Mouse (Mus musculus) heart, adult 8-10 months (tissue): Measurements from ENCODE around the gene Lsamp. TPM values are rescaled to one million over a fixed set of nuclear protein-coding genes. Genes with fewer than 3 reads are reported as not detected.

Experiments
- DNase-seq: peaks from one replicate; pipeline ENCODE4 v3.0.0; 2022; ENCODE audit warnings: low spot score
- total RNA-seq, 4 experiments: library from RNA; stranded (reverse); gene quantifications; 2 replicates each; pipeline ENCODE4 v1.2.4; 2022

The Lsamp gene
- total RNA-seq, 4 experiments from 2014 or later, result 1.0 to 2.0 (median 1.4) TPM

- DNase-seq, result no peak
Measured at GRCm38 (mm10) chr16:42033449-42033848, 2049.3 kb downstream of the Lsamp start.

DNA sequence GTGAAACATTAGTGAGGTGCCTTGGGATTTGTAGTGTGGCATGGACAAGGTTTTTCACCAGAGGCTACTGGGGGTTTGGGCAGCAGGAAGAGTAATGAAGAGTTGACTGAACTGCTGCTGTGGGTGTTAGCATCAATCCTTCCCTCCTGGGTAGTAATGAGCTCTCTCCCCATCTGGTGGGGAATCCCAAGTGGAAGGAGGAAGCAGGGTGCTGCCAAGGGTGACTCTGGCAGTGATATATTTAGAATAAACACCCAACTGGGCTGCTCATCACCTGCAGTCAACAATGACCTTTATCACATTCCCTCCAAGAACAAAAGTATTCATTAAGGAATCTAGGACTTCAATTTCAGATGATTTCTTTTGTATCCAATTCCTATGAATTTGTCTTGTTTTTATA is 2064.0 kb downstream of the Lsamp start:
- no peak for DNase-seq

DNA sequence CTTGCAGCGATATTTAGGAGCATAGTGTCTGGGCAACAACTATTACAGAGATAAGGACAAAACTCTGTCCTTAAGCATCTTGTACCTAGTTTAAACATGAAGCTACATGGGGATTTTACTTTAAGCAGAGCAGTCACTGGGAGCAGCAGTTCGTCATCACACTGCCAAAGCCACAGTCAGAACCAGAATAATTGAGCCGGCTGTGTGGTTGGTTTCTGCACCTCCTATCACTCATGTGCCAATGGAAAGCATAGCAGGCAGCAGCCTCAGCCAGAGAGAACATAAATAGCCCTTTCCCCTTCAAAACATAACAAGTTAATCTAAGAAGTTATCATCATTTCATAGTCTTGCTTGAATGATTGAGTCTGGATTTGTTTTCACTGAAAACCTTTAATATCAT is 2075.8 kb downstream of the Lsamp start:
- no peak for DNase-seq

DNA sequence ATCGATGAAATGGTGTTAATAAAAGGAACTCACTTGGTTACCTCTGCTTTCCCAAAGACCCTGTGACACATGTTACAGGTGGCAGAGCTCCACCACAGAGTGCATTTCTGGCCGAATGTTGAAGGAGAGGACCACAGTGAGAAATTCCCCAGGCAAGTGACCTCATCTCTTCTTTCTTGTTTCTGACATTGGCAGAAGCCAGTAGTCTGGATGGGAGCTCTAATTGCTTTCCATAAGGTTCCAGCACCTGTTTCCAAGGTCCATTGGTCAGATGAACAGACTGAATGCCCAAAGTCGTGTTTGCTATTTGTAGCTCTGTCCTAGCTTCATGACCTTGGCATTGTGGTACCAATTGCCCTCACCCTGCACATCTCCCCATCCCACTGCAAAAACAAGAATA is 2090.2 kb downstream of the Lsamp start:
- no peak for DNase-seq

DNA sequence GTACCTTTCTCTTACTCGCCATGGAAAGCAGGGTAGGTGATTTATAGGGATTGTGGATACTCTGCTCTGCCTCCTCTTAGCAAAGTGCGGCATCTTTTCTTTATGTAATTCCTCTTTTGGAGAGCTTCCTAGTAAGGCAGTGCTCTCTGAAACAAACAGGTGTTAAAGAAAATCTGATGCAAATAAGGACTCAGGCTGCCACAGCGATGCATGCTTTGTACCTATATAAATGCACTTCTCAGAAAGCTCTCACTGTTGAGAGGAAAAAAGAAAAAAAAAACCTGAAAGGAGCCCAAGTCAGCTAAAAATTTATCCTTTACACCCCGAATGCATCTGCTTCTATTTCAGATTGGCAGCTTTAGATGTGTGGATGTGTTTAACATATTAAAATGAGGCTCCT is 2095.4 kb downstream of the Lsamp start:
- no peak for DNase-seq

DNA sequence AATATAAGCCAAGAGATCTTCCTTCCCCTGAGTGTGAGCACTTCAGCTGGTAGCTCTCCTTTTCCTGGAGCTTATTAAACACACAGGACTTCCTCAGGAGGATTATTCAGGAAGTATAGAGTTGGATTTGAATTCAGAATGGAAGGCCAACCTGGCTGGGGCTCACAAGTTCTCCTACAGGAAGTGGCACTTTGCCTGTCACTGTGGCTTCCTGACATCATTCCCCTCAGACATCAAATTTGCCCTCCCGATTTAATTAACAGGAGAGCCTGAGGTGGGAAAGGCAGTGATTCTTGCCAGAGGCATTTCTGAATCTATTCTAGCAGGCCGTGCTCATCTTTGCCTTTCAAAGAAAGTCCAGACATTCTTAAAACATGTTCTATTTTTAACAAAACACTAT is 2097.4 kb downstream of the Lsamp start:
- DNase-seq, result no peak

DNA sequence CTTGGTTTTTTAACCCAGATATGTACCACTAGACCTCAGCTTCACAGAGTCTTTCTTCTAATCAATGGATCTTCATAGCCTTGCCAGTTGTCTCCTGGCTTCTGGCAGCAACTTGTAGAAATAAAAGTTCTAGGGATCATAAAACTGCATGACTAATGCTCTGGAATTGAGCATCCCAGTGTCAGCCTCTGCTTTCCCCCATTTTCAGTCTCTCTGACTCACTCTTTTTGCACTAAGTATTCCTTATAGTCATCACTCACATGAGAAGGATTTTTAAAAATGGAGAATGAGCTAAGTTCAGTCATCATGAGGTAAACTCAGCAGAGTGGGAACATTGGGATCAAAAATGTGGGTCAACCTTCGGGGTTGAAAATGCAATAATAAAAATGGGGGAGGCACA is 2113.3 kb downstream of the Lsamp start:
- no peak for DNase-seq

GRCm38 (mm10) chr16:42102186-42102585 is 2118.0 kb downstream of the Lsamp start:
- DNase-seq, result no peak

- DNase-seq, result no peak
Measured at GRCm38 (mm10) chr16:42102635-42103034, 2118.5 kb downstream of the Lsamp start.

- no peak for DNase-seq
Measured at GRCm38 (mm10) chr16:42112251-42112650, 2128.1 kb downstream of the Lsamp start.

- no peak for DNase-seq
Measured at GRCm38 (mm10) chr16:42113246-42113645, 2129.1 kb downstream of the Lsamp start.

DNA sequence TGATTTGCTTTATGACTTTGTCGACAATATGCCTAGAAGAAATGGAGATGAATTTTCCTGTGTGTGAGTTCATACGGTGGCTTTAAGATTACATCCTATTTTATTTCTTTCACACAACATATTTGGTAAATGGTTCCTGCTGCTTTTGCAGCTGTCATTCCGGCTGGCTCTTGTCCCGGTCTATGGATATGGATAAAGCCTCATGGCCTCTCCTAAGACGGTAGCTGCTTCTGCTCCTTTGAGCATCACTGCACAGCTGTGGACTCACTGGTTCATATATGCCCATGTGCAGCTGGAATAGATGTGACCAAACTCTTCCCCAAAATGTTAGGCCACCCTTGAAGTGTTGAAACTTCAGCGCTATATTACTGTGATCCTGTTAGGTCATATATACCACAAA is 2137.6 kb downstream of the Lsamp start:
- no peak for DNase-seq

DNA sequence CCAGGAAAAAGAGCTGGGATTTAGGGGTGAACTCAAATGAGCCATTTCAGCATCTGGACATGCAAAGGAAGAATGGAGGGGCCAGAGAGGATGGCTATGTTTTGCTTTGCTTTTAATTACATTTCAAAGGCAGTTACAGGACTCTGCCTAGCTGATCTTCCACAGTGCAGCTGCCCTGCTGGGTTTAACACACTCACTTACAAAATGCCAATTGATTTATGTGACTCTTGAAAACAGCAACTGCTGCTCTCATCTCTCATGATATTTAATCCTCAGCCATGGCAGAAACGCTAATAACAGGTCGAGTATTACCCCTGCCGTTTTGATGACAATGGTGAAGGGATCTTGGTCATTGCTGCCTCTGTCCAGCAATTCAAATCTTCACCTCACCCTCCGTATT is 2139.7 kb downstream of the Lsamp start:
- no peak for DNase-seq

DNA sequence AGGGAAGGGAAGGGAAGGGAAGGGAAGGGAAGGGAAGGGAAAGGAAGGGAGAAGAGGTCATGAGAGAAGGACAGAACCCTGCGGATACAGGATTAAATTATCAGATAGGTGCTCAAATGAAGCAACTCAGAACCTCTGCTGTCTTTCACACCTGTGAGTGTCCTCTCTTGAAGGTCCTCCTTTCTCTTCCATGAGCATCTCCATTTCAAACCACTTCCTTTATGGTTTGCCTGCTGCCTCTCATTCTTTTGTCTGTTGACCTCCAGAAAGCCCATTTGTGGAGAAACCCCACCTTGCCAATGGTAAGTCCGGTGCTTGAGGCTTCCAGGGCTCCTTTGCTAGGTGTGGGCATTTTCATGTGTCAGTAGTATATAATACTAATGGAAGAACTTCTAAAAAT is 2141.9 kb downstream of the Lsamp start:
- no peak for DNase-seq

- no peak for DNase-seq
Measured at GRCm38 (mm10) chr16:42147164-42147563, 2163.0 kb downstream of the Lsamp start.

DNA sequence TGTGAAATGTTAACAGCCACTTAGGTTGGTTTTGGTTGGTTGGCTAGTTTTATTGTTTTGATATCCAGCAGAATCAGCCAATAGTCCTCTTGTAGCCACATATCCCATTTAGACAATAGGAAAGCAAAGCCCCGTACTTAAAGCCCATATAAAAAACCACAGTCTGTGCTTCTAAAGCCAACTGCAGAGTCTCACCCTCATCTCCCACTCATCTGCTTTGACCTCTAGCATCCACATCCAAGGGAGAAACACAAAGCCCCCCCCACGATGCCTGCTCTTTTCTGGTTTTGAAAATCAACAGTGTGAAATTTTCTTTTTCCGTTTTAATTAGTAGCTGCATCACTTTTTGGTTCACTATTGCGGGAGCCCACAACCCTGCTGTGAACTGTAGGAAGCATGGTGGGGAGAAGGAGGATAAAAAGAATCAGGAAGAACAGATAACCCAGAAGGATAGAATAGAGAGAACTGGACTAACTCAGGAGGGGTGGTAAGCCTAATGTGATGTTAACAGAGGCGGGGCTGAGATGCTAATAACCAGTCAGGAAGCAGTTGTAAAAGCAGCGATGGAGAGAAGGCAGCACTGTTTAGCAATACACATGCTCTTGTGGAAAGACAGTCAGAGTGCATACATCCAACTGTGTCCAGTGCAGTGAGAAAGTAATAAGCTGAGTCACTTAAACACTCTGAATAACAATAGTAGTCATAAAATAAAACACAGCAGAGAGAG is 2165.2 kb downstream of the Lsamp start:
- DNase-seq, result no peak

- no peak for DNase-seq
Measured at GRCm38 (mm10) chr16:42152640-42153039, 2168.5 kb downstream of the Lsamp start.

- DNase-seq, result no peak
Measured at GRCm38 (mm10) chr16:42157816-42158215, 2173.7 kb downstream of the Lsamp start.

- peak; percentile 81 for DNase-seq
Measured at GRCm38 (mm10) chr16:42164941-42165340, 2180.8 kb downstream of the Lsamp start.

DNA sequence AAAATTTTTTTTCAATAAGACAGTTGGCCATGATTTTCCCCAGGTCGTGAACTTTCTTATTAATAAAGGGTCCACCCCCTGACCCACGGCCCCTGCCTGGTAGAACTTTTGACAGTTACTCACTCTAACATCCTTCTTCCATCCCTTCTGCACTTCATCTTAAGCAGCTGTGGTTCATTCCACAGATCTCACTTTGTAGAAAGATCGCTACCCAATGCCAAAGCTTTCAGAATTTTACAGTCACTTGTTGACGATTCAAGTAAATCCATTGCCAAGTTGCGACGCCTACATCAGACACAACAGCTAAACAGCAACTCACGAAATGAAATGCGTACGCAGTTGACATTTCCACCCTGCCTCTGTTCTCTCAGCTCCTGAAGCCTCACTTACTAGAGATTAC is 2184.1 kb downstream of the Lsamp start:
- no peak for DNase-seq

GRCm38 (mm10) chr16:42169447-42170140 is 2185.4 kb downstream of the Lsamp start:
- DNase-seq, result peak; percentile 65

DNA sequence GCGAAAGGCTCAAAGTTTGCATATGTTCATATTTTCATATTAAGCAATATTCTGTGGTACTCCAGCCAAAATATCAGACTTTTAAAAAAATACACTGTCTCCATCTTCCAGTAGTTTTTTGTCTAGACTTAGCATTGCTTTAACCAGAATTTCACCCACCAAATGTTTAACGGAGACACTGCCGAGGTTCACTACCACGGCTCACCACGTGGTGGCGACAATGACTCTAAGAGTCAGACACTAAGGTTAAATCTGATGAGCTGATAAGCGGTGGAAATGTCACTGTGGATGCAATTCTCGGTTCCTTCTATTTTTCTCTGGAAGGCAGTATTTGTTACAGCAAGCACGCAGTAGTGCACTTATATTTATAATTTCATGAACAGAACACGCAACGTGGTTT is 2188.3 kb downstream of the Lsamp start:
- peak; percentile 26 for DNase-seq

DNA sequence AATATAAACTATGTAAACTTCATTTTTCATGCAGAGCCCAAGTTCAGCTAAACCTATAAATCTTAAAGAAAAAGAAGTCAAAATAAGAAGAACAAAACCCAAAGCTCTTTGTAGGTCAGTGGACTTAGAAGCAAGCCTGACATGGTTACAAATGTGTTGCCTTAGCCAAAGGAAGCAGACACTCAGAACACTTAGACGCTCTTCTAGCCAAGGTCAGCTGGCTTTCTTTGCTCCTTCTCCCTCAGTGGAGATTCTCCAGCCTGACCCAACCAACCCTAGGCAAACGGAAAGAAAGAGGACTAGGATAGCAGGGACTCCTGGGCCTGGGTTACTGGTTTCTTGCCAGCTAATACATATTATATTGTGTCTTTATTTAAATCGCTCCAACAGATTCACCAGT is 2194.7 kb downstream of the Lsamp start:
- DNase-seq, result no peak
